Mouse (Mus musculus) spleen, postnatal 36 days (tissue): ENCODE measurements around the gene Hmga1.
A peak's percentile ranks its signal among the peaks of the same experiment; 100 is the strongest.

ENCODE experiments used
- DNase-seq, 2 experiments: peaks; one replicate each; pipeline ENCODE4 v3.0.0; 2022; ENCODE audit warnings: low spot score in 2 of 2, mixed read lengths in 1 of 2

The Hmga1 gene

GRCm38 (mm10) chr17:27528030-27528429 is 28.3 kb upstream of the Hmga1 start:
- no peak for DNase-seq

GRCm38 (mm10) chr17:27528767-27529166 is 27.5 kb upstream of the Hmga1 start:
- DNase-seq, result no peak

- no peak for DNase-seq
Observed at GRCm38 (mm10) chr17:27532095-27532494, 24.2 kb upstream of the Hmga1 start.

GRCm38 (mm10) chr17:27533354-27533753 is 22.9 kb upstream of the Hmga1 start:
- no peak for DNase-seq

- DNase-seq, result peak; percentile 76 to 78
Observed at GRCm38 (mm10) chr17:27534718-27535117, 21.6 kb upstream of the Hmga1 start.

GRCm38 (mm10) chr17:27541261-27541660 is 15.0 kb upstream of the Hmga1 start:
- no peak for DNase-seq

- DNase-seq, result no peak
Observed at GRCm38 (mm10) chr17:27541984-27542383, 14.3 kb upstream of the Hmga1 start.

GRCm38 (mm10) chr17:27544551-27544950 is 11.7 kb upstream of the Hmga1 start:
- no peak for DNase-seq

GRCm38 (mm10) chr17:27545991-27546390 is 10.3 kb upstream of the Hmga1 start:
- no peak for DNase-seq

- no peak for DNase-seq
Observed at GRCm38 (mm10) chr17:27546574-27547085, 9.7 kb upstream of the Hmga1 start.

- DNase-seq, result no peak
Observed at GRCm38 (mm10) chr17:27547253-27547868, 8.9 kb upstream of the Hmga1 start.

GRCm38 (mm10) chr17:27549234-27549633 is 7.1 kb upstream of the Hmga1 start:
- no peak for DNase-seq

- no peak for DNase-seq
Observed at GRCm38 (mm10) chr17:27551393-27551940, 4.8 kb upstream of the Hmga1 start.

GRCm38 (mm10) chr17:27552215-27553201 is 3.8 kb upstream of the Hmga1 start:
- DNase-seq, result no peak

GRCm38 (mm10) chr17:27554062-27554960 is 2.0 kb upstream of the Hmga1 start:
- DNase-seq, result no peak

GRCm38 (mm10) chr17:27555075-27555511 is 1.2 kb upstream of the Hmga1 start:
- peak; percentile 62 to 68 for DNase-seq

- DNase-seq, result peak; percentile 87 to 91
Observed at GRCm38 (mm10) chr17:27555512-27556172, 655 bp upstream of the Hmga1 start.

- DNase-seq, result peak; percentile 73 to 74
Observed at GRCm38 (mm10) chr17:27557181-27557926, 1.1 kb downstream of the Hmga1 start.

GRCm38 (mm10) chr17:27557927-27558661 is 1.8 kb downstream of the Hmga1 start:
- no peak for DNase-seq
